Mouse (Mus musculus) v-Abl transformed pro-B cells (cell line): Measurements from ENCODE around the gene Eps8l1.

Experiments
- in situ Hi-C, 2 experiments: fragments of 400-800 bp; cut with MboI; formaldehyde crosslinking; loops; one replicate each; pipeline ENCODE4 v1.15.1; 2025; ENCODE audit not compliant: unreplicated experiment in 2 of 2

Gene Eps8l1

GRCm38 (mm10) chr7:4524212-4524922, 63.9 kb downstream of the Eps8l1 start, which contains the start of gene Tnni3:
Gene Tnni3, minus strand, starts transcription at chr7:4524229.
- in situ Hi-C loops = loop anchor here (10.0 to 25.0 kb wide), 3 partner anchors 490 to 910 kb away; partner anchors contain the start of genes Mboat7 (in 1 of the 2), Ndufa3 (in 1 of the 2), Oscar (in 1 of the 2) and Tmc4 (in 1 of the 2)

- in situ Hi-C loops = loop anchor here (5.0 to 10.0 kb wide), 5 partner anchors 94 to 912 kb away; partner anchors contain the start of genes Ndufa3 (in 1 of the 2) and Oscar (in 1 of the 2)
Observed at GRCm38 (mm10) chr7:4526341-4527301, 66.1 kb downstream of the Eps8l1 start.

GRCm38 (mm10) chr7:4527302-4527689, 66.8 kb downstream of the Eps8l1 start:
- in situ Hi-C loops = loop anchor here (5.0 to 10.0 kb wide), 5 partner anchors 95 to 912 kb away; partner anchors contain the start of genes Ndufa3 (in 1 of the 2) and Oscar (in 1 of the 2)
